Mouse (Mus musculus) C2C12 (cell line): ENCODE data around the gene Csrp1. TPM values are rescaled to one million over a fixed set of nuclear protein-coding genes. Genes with fewer than 3 reads are reported as not detected.

ENCODE experiments used
- H3K27me3 ChIP-seq: one replicate; pipeline ENCODE4 v1.6.1; 2011; ENCODE audit not compliant: control insufficient read depth, insufficient read depth, insufficient read length
- H3K36me3 ChIP-seq: one replicate; pipeline ENCODE4 v1.6.1; 2011; ENCODE audit not compliant: control insufficient read depth, insufficient read depth
- H3K4me3 ChIP-seq: one replicate; pipeline ENCODE4 v1.5.1; 2011; ENCODE audit warnings: mild to moderate bottlenecking, control low read depth; ENCODE audit not compliant: poor library complexity, insufficient read depth, severe bottlenecking
- H3K79me2 ChIP-seq: one replicate; pipeline ENCODE4 v1.6.1; 2011; ENCODE audit not compliant: control insufficient read depth, insufficient read depth
- H3K79me3 ChIP-seq: one replicate; pipeline ENCODE4 v1.6.1; 2011; ENCODE audit warnings: low read depth, control low read depth
- H3ac ChIP-seq: one replicate; pipeline ENCODE3; 2011; ENCODE audit warnings: low read depth; ENCODE audit not compliant: control insufficient read depth, insufficient read length
- CEBPB ChIP-seq: IDR thresholded peaks from one replicate; pipeline ENCODE4 v1.6.1; 2011; ENCODE audit warnings: low read depth, mild to moderate bottlenecking, control low read depth, moderate library complexity
- CTCF ChIP-seq: IDR thresholded peaks from one replicate; pipeline ENCODE4 v1.5.1; 2011; ENCODE audit not compliant: control insufficient read depth, insufficient read depth, insufficient read length
- FOSL1 ChIP-seq: IDR thresholded peaks from one replicate; pipeline ENCODE4 v1.8.0; 2011; ENCODE audit warnings: mild to moderate bottlenecking, low read length; ENCODE audit not compliant: poor library complexity, insufficient read depth, severe bottlenecking
- MAX ChIP-seq: IDR thresholded peaks from one replicate; pipeline ENCODE4 v1.6.1; 2011; ENCODE audit warnings: mild to moderate bottlenecking, control low read depth
- MYOD1 ChIP-seq: IDR thresholded peaks from one replicate; pipeline ENCODE4 v1.6.1; 2011; ENCODE audit warnings: low read depth; ENCODE audit not compliant: control insufficient read depth, insufficient read length
- MYOG ChIP-seq: IDR thresholded peaks from one replicate; pipeline ENCODE4 v1.6.1; 2011; ENCODE audit not compliant: control insufficient read depth, insufficient read length; ENCODE audit errors: extremely low read depth
- USF1 ChIP-seq: IDR thresholded peaks from one replicate; pipeline ENCODE4 v1.6.1; 2011; ENCODE audit warnings: low read depth, mild to moderate bottlenecking, control low read depth, moderate library complexity
- polyA plus RNA-seq: library from polyadenylated mRNA; unstranded; fragments of >200 nt; fragmentation: generic; extraction: Trizol; gene quantifications from one replicate; pipeline ENCODE4 v1.2.1, GENCODE M21; 2012; ENCODE audit warnings: missing spikeins

Csrp1 gene
- polyA plus RNA-seq, 1 experiment = 427 TPM

DNA sequence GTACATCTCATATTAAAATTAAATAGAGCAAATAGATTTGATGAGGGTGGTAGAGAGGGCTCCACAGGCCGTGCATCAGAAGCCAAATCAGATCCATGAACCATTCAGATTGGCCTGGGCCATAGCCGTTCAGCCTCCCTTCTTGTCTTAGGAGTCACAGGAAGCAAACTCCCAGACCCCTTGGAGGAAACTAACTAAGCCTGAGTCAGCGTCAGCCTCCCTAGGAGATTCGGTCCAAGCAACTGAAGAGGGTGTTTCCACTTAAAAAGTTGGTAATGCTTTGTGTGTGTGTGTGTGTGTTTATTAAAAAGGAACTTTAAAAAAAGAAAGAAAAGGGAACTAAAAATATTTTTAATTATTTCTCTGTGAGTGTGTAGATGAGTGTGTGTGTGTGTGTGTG lies 35.0 kb upstream of the Csrp1 start:
- peaks cover 80% of the 10 kb centered on the region for H3K79me3 ChIP-seq
- no peak overlapping the region for H3K4me3 ChIP-seq
- H3K79me2 ChIP-seq = peaks cover 96% of the 10 kb centered on the region
- peaks cover 23% of the 10 kb centered on the region for H3K36me3 ChIP-seq
- H3K27me3 ChIP-seq = no peaks in the 10 kb centered on the region
- no peak overlapping the region for H3ac ChIP-seq
- TF ChIP-seq FOSL1 (no peak), USF1 (no peak), MAX (no peak), MYOG (no peak), CEBPB (no peak), MYOD1 (no peak), CTCF (no peak)

- no peak overlapping the region for H3K4me3 ChIP-seq
- H3K79me2 ChIP-seq = peaks cover 96% of the 10 kb centered on the region
- H3K79me3 ChIP-seq = peaks cover 76% of the 10 kb centered on the region
- no peaks in the 10 kb centered on the region for H3K27me3 ChIP-seq
- TF ChIP-seq CEBPB (peak; percentile 33), CTCF (no peak), MYOD1 (no peak), USF1 (no peak), MYOG (no peak), FOSL1 (no peak), MAX (no peak)
- H3ac ChIP-seq = no peak overlapping the region
- peaks cover 23% of the 10 kb centered on the region for H3K36me3 ChIP-seq
These were observed 34.5 kb upstream of the Csrp1 start for GRCm38 (mm10) chr1:135685316-135685715.

DNA sequence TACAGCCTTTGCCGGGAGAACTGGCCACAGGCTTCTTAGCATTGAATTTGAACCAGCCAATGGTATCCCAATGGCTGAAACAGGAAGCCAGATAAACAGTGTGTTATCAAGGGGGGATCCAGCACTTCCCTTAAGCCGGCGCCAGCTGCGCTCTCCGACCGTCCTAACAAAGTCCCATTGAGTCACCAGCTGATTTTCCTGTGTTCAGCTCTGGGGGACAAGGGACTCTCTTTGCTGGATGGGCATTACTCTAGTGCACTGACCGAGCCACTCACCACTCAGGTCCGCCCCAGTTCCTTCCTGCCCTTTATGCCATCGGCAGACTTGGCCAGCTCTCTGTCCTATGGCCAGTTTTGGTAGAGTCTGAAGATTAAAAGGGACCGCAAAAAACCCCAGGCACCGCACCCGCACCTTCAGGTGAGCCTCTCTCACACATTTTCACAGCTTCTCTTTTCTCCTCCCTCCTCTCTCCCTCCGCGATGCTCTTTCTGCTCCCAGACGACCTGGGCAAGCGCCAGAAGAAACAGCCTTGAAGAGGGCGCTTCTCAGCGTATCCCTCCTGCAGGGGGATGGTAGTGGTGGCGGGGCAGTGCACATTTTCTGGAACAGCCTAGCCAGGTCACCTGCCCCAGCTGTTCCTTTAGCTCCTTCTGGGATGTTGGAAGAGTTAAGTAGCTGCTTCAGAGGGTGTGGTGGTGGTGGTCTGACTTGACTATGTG lies 32.9 kb upstream of the Csrp1 start:
- Histone ChIP-seq H3K79me2 (peaks cover 80% of the 10 kb centered on the region), H3ac (peak overlapping the region; percentile 78), H3K79me3 (peaks cover 59% of the 10 kb centered on the region), H3K4me3 (peak overlapping the region; percentile 86), H3K27me3 (no peaks in the 10 kb centered on the region), H3K36me3 (peaks cover 15% of the 10 kb centered on the region)
- TF ChIP-seq MYOD1 (no peak), CEBPB (no peak), MYOG (no peak), CTCF (no peak), FOSL1 (no peak), USF1 (no peak), MAX (no peak)

GRCm38 (mm10) chr1:135687771-135688492 lies 31.9 kb upstream of the Csrp1 start:
- peak overlapping the region; percentile 88 for H3ac ChIP-seq
- H3K79me2 ChIP-seq = peaks cover 70% of the 10 kb centered on the region
- H3K27me3 ChIP-seq = no peaks in the 10 kb centered on the region
- H3K4me3 ChIP-seq = peak overlapping the region; percentile 86
- H3K36me3 ChIP-seq = peaks cover 6% of the 10 kb centered on the region
- H3K79me3 ChIP-seq = peaks cover 50% of the 10 kb centered on the region
- TF ChIP-seq CTCF = no peak
- no peak for TF ChIP-seq FOSL1
- TF ChIP-seq CEBPB = no peak
- TF ChIP-seq USF1 = no peak
- TF ChIP-seq MYOD1 = no peak
- no peak for TF ChIP-seq MYOG
- no peak for TF ChIP-seq MAX

GRCm38 (mm10) chr1:135688686-135689085 lies 31.2 kb upstream of the Csrp1 start:
- H3K79me3 ChIP-seq = peaks cover 42% of the 10 kb centered on the region
- peak overlapping the region; percentile 68 for H3ac ChIP-seq
- H3K27me3 ChIP-seq = no peaks in the 10 kb centered on the region
- peak overlapping the region; percentile 86 for H3K4me3 ChIP-seq
- no peak for TF ChIP-seq MYOG
- no peak for TF ChIP-seq FOSL1
- TF ChIP-seq MAX = no peak
- TF ChIP-seq CEBPB = peak; percentile 41
- TF ChIP-seq USF1 = no peak
- peaks cover 6% of the 10 kb centered on the region for H3K36me3 ChIP-seq
- H3K79me2 ChIP-seq = peaks cover 62% of the 10 kb centered on the region
